Mouse (Mus musculus): ENCODE measurements at regions not wholly inside any gene's neighbourhood (a gene's known extent, or its start where the extent isn't known, plus 50 kb on each side); places are given as distances from the start of the nearest gene placed in this dataset.
"Not testable (repeated sequence)": the region's sequence is repeated elsewhere in the genome, so short reads cannot be mapped to it uniquely, and the experiment has no call there.

- no peak overlapping the region for H3K27ac ChIP-seq
- DNase-seq, result no peak
- intact Hi-C loops (cut with DNase I), result no loop called here
Observed at GRCm38 (mm10) chr16:25478300-25478699, 191.7 kb downstream of the Tprg start.

DNA sequence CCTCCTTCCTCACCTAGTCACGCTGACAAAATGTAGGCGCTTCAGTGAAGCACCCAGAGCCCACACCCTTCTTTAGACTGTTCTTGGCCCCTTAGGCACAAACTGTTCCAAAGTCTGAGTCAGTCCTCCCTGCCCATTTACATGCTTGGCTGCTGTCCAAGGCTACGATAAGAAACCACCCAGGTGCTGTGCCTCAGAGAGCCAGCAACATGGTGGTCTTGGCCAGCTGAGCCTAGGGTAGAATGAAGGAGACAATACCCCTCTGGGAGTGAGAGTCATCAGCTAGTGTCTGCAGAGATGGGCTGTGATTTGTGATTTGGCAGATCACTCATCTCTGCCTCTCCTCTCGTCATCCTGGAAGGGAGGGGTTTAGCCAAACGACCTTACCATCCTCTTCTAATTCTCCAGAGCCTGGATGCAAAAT lies 197.2 kb downstream of the Tprg start:
- no peak for DNase-seq
- Histone ChIP-seq H3K27ac (no peak overlapping the region), H3K4me3 (no peak overlapping the region)
- no peak for TF ChIP-seq CTCF (IDR thresholded peaks at IDR 0.05)
- intact Hi-C loops (cut with DNase I), result no loop called here

More at GRCm38 (mm10) chr16:25478300-25478699, 191.7 kb downstream of the Tprg start:
- no peak overlapping the region for H3K4me3 ChIP-seq
- no peak for TF ChIP-seq CTCF (IDR thresholded peaks at IDR 0.05)

- TF ChIP-seq CTCF (IDR thresholded peaks at IDR 0.05), result no peak
- intact Hi-C loops (cut with DNase I), result no loop called here
- DNase-seq, result no peak
- Histone ChIP-seq H3K4me3 (no peak overlapping the region), H3K27ac (no peak overlapping the region)
Observed at GRCm38 (mm10) chr16:25485007-25485406, 198.4 kb downstream of the Tprg start.

GRCm38 (mm10) chr16:25486477-25487094 lies 197.0 kb upstream of the Trp63 start:
- intact Hi-C loops (cut with DNase I), result no loop called here
- Histone ChIP-seq H3K4me3 (no peak overlapping the region), H3K27ac (no peak overlapping the region)
- no peak for TF ChIP-seq CTCF (IDR thresholded peaks at IDR 0.05)
- no peak for DNase-seq

GRCm38 (mm10) chr16:25490847-25491246 lies 192.7 kb upstream of the Trp63 start:
- no peak overlapping the region for H3K4me3 ChIP-seq
- intact Hi-C loops (cut with DNase I), result no loop called here
- no peak for DNase-seq
- no peak for TF ChIP-seq CTCF (IDR thresholded peaks at IDR 0.05)
- no peak overlapping the region for H3K27ac ChIP-seq

DNA sequence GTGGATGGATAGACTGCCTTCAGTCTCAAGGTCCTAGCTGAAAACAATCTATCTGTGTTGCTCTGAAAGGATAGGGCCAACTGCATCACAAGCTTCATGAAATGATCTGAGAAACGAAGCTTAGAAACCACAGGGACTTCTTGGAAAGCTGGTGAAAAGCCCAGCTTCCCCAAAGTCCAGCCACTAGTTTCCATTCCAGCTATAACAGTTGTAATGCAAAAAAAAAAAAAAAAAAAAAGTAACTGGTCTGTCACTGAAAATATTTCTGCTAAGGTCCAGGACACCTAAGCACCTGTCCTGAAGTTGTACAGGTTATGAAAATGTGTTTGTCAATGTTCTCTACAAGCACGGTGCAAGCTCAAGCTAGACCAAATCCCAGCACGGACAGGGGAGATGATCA lies 189.4 kb upstream of the Trp63 start:
- no peak for DNase-seq
- TF ChIP-seq CTCF (IDR thresholded peaks at IDR 0.05), result no peak
- intact Hi-C loops (cut with DNase I), result no loop called here

DNA sequence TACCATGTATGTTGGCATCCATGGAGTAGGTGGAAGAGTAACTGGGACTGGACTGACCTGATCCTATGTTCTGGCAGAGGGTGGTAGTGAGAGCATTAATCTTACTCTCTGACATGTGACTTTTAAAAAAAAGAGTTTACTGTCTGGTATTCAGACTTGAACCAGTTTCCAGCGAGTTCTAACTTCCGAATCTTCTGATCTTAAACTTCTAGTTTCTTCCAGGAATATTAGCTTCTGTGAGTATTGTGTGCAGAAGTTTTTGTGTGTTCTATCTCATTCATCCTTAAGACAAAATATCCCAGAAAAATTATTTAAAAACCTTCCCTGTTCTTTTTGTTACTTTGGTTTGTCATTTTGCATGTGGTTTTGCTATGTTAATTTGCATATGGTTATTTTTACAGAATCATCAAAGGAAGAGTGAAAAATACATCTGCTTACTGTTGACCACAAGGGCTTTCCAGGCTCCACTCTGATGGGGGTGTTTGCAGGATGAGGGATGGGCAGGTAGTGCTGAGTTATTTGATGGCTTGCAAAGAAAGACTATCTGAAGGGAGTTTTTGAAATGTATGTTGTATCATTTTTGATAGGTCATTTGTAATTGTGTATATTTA lies 187.9 kb upstream of the Trp63 start:
- TF ChIP-seq CTCF (IDR thresholded peaks at IDR 0.05), result no peak
- intact Hi-C loops (cut with DNase I), result no loop called here
- DNase-seq, result no peak
- no peak overlapping the region for H3K4me3 ChIP-seq
- H3K27ac ChIP-seq, result no peak overlapping the region

More for the DNA sequence above, 189.4 kb upstream of the Trp63 start:
- H3K27ac ChIP-seq, result no peak overlapping the region
- H3K4me3 ChIP-seq, result no peak overlapping the region

DNA sequence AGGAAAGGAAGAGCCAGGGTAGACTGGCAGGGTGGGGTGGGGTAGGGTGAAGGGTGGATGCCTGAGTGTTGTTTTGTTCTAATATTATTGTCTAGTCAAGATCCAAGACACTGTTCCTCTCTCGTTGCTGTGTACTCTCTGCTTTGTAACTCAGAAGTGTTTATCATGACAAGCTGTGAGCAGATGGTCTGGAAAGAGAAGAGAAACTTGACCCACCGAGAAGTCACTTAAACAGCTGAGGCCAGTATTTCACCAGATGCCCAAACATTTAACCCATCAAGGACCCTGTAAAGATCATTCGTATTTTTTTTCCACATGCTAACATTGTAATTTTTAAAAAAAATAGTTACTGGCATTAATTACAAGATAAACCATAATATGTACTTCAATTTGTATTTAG lies 178.7 kb upstream of the Trp63 start:
- intact Hi-C loops (cut with DNase I), result no loop called here
- no peak for DNase-seq
- H3K4me3 ChIP-seq, result peak overlapping the region; percentile 29
- TF ChIP-seq CTCF (IDR thresholded peaks at IDR 0.05), result no peak
- H3K27ac ChIP-seq, result peak overlapping the region; percentile 72

DNA sequence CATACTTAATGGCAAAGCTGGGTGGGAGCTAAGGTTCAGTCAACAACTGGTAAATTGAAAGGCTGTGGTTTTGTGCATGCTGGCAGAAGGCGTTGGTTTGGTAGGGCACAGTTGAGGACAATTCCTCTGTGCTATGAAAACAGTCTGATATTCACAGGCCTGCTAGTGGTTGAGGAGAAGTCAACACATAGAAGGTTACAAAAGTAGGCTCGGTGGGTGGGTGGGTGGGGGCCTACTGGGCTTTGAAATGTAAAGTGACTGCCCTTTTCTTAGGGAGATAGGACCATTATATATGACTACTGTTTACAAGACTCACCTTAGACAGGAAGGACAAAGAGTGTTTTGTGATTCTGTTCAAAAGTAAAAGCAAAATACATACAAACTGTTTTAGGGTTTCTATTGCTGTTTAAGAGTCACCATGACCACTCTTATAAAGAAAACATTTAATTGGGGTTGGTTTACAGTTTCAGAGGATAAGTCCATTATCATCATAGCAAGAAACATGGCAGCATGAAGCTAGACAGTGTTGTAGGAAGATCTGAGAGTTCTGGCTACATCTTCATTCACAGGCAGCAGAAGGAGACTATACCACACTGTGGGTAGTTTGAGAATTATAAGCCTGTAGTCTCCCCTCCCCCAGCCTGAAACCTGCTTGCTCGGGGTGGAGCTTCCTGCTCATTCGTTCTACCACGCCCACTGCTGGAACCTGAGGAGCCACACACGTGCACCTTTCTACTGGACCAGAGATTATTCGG lies 166.3 kb upstream of the Trp63 start:
- intact Hi-C loops (cut with DNase I), result no loop called here
- Histone ChIP-seq H3K27ac (no peak overlapping the region), H3K4me3 (no peak overlapping the region)
- no peak for DNase-seq
- TF ChIP-seq CTCF (IDR thresholded peaks at IDR 0.05), result no peak

GRCm38 (mm10) chr16:25523141-25523540 lies 160.4 kb upstream of the Trp63 start:
- intact Hi-C loops (cut with DNase I); DNase-seq; H3K27ac ChIP-seq; H3K4me3 ChIP-seq: not testable (repeated sequence)

GRCm38 (mm10) chr16:25523621-25524020 lies 159.9 kb upstream of the Trp63 start:
- intact Hi-C loops (cut with DNase I), result no loop called here
- DNase-seq, result no peak
- Histone ChIP-seq H3K27ac (0 out of 2 replicates have a peak overlapping the region, but pooled peaks have one; percentile 25), H3K4me3 (no peak overlapping the region)
- no peak for TF ChIP-seq CTCF (IDR thresholded peaks at IDR 0.05)

GRCm38 (mm10) chr16:25527850-25528249 lies 155.7 kb upstream of the Trp63 start:
- Histone ChIP-seq H3K4me3 (no peak overlapping the region), H3K27ac (no peak overlapping the region)
- DNase-seq, result no peak
- TF ChIP-seq CTCF (IDR thresholded peaks at IDR 0.05), result no peak
- intact Hi-C loops (cut with DNase I), result no loop called here

DNA sequence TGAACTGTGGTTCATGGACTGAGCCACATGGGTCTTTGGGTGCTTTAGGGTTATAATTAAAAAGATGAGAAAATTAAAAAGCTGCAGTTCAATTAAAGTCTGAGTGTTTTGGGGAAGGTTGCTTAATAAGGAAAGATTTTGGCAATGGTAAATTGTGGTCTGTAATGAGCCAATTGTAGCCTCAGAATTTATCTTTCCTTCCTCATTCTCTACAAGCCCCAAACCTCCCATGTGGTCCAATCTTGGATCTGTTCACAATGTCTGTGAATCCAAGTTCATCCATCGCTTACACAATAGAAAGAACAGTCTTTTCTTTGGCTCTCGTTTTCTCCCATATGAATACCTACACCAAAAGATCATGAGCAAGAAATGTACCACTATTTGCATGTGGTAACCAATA lies 155.2 kb upstream of the Trp63 start:
- intact Hi-C loops (cut with DNase I), result no loop called here
- Histone ChIP-seq H3K27ac (no peak overlapping the region), H3K4me3 (no peak overlapping the region)
- TF ChIP-seq CTCF (IDR thresholded peaks at IDR 0.05), result no peak
- DNase-seq, result no peak
